Comparison of ENCODE assay signal across 8 mouse cellular contexts in genomic region chr11:62456021-62456482, GRCm38 (mm10). TPM values are rescaled to one million over a fixed set of nuclear protein-coding genes. Genes with fewer than 3 reads are reported as not detected.
A peak's percentile ranks its signal among the peaks of the same experiment; 100 is the strongest.
DNase-seq lines count a peak whose midpoint lies in the region; ATAC-seq and TF ChIP-seq lines count a peak whose summit lies in the region.

No protein-coding gene starts in this region.

- no peak for ATAC-seq in G1E (ENCODE audit: extremely low read depth, insufficient number of reproducible peaks, low FRiP score, poor library complexity, severe bottlenecking)
- ATAC-seq in forebrain, postnatal 0 days = no peak
- no peak for ATAC-seq in liver, postnatal 0 days
- ATAC-seq in megakaryocyte-erythroid progenitor cell, adult 5-6 weeks (replicated peaks; ENCODE audit: low FRiP score, low TSS enrichment, poor library complexity, severe bottlenecking) = no peak

- peak overlapping the region; percentile 78 for H3K4me2 ChIP-seq in forebrain, postnatal 0 days (ENCODE audit: low read depth)
- H3K4me2 ChIP-seq in liver, postnatal 0 days (ENCODE audit: low read depth, low read length) = peak overlapping the region; percentile 92

- no peak for DNase-seq in heart, embryonic 10.5 days (ENCODE audit: low spot score)
- DNase-seq in heart, adult 9 months (ENCODE audit: low spot score in 2 of 2) = no peak
- no peak for DNase-seq in G1E (ENCODE audit: low spot score)
- no peak for DNase-seq in forebrain, postnatal 0 days
- no peak for DNase-seq in liver, postnatal 0 days
- no peak for DNase-seq in frontal cortex, postnatal 25 days (ENCODE audit: low spot score in 2 of 2)
- DNase-seq in right cerebral cortex, adult 2 months (ENCODE audit: low spot score in 2 of 2) = no peak

- H3K9ac ChIP-seq in forebrain, postnatal 0 days = peak overlapping the region; percentile 96
- H3K9ac ChIP-seq in liver, postnatal 0 days (replicated peaks) = peak overlapping the region; percentile 97

- peak overlapping the region; percentile 95 for H3K4me3 ChIP-seq in heart, embryonic 10.5 days
- peak overlapping the region; percentile 81 for H3K4me3 ChIP-seq in G1E (ENCODE audit: low read depth, low read length)
- H3K4me3 ChIP-seq in forebrain, postnatal 0 days (ENCODE audit: low read depth, low read length) = peak overlapping the region; percentile 99
- H3K4me3 ChIP-seq in liver, postnatal 0 days (ENCODE audit: low read depth, low read length) = peak overlapping the region; percentile 87

- WGBS in heart, embryonic 10.5 days = 11% methylated on average over 3 of the region's 3 CpGs
- 1% methylated on average over 3 of the region's 3 CpGs for WGBS in forebrain, postnatal 0 days
- WGBS in liver, postnatal 0 days (ENCODE audit: insufficient replicate concordance) = 10% methylated on average over 3 of the region's 3 CpGs

- peaks cover 3% of the 10 kb centered on the region for H3K36me3 ChIP-seq in heart, embryonic 10.5 days
- peaks cover 20% of the 10 kb centered on the region for H3K36me3 ChIP-seq in G1E (replicated peaks)
- H3K36me3 ChIP-seq in forebrain, postnatal 0 days (ENCODE audit: insufficient read depth) = no peaks in the 10 kb centered on the region
- 0 out of 2 replicates have a peak, but pooled peaks cover 6% of the 10 kb centered on the region for H3K36me3 ChIP-seq in liver, postnatal 0 days (replicated peaks; ENCODE audit: insufficient read depth, low read length)

- H3K27me3 ChIP-seq in heart, embryonic 10.5 days (ENCODE audit: insufficient read depth, poor library complexity, severe bottlenecking) = no peaks in the 10 kb centered on the region
- no peaks in the 10 kb centered on the region for H3K27me3 ChIP-seq in G1E (ENCODE audit: insufficient read depth, low read length)
- no peaks in the 10 kb centered on the region for H3K27me3 ChIP-seq in forebrain, postnatal 0 days (ENCODE audit: insufficient read depth, low read length)
- H3K27me3 ChIP-seq in liver, postnatal 0 days (ENCODE audit: insufficient read depth, low read length) = no peaks in the 10 kb centered on the region

- TF ChIP-seq CTCF in G1E (IDR thresholded peaks at IDR 0.05; ENCODE audit: low read depth, low read length) = no peak
- TF ChIP-seq CTCF in forebrain, postnatal 0 days (IDR thresholded peaks at IDR 0.05; ENCODE audit: low read depth) = no peak
- no peak for TF ChIP-seq CTCF in liver, postnatal 0 days (IDR thresholded peaks at IDR 0.05; ENCODE audit: low read depth)

- peak overlapping the region; percentile 97 for H3K27ac ChIP-seq in heart, embryonic 10.5 days
- no peak overlapping the region for H3K27ac ChIP-seq in forebrain, postnatal 0 days (ENCODE audit: low read depth, low read length)
- H3K27ac ChIP-seq in liver, postnatal 0 days (ENCODE audit: low read depth) = peak overlapping the region; percentile 98

- no peaks in the 10 kb centered on the region for H3K9me3 ChIP-seq in heart, embryonic 10.5 days
- H3K9me3 ChIP-seq in G1E (replicated peaks) = no peaks in the 10 kb centered on the region
- no peaks in the 10 kb centered on the region for H3K9me3 ChIP-seq in forebrain, postnatal 0 days (ENCODE audit: low read length)
- no peaks in the 10 kb centered on the region for H3K9me3 ChIP-seq in liver, postnatal 0 days (ENCODE audit: low read length)

- peaks cover 13% of the 10 kb centered on the region; the same call in 1 of the 2 replicates for H3K4me1 ChIP-seq in heart, embryonic 10.5 days
- peaks cover 28% of the 10 kb centered on the region for H3K4me1 ChIP-seq in G1E (ENCODE audit: insufficient read depth, low read depth, low read length)
- peaks cover 12% of the 10 kb centered on the region for H3K4me1 ChIP-seq in forebrain, postnatal 0 days (ENCODE audit: insufficient read depth)
- peaks cover 13% of the 10 kb centered on the region for H3K4me1 ChIP-seq in liver, postnatal 0 days (ENCODE audit: insufficient read depth)

- no peak for TF ChIP-seq EP300 in liver, postnatal 0 days (IDR thresholded peaks at IDR 0.05; ENCODE audit: low read depth)

RNA-seq across cellular contexts. Expression of gene Pigl, which starts 2.2 kb away (rescaled TPM):
- 14.1 and 15.4 TPM in 2 replicates for polyA plus RNA-seq in heart, embryonic 10.5 days (2016; fragmentation: Nextera tagmentation; extraction: Ambion mirVana)
- 32.9 TPM in 2 replicates for total RNA-seq in G1E (2014; fragmentation: Nextera tagmentation)
- 4.8 and 5.3 TPM in 2 replicates for total RNA-seq in G1E (2017)
- 2.8 and 2.9 TPM in 2 replicates for polyA plus RNA-seq in G1E (2012)
- total RNA-seq in forebrain, postnatal 0 days (2014; rRNA removed) = 4.6 and 4.8 TPM in 2 replicates
- 4.6 and 5.9 TPM in 2 replicates for polyA plus RNA-seq in forebrain, postnatal 0 days (2015; fragmentation: Nextera tagmentation; extraction: Ambion mirVana)
- polyA plus RNA-seq in liver, postnatal 0 days (2015; fragmentation: Nextera tagmentation; extraction: Ambion mirVana) = 2.6 and 2.7 TPM in 2 replicates
- 10.6 and 12.0 TPM in 2 replicates for total RNA-seq in megakaryocyte-erythroid progenitor cell, adult 5-6 weeks (2014; fragmentation: Nextera tagmentation)
- total RNA-seq in megakaryocyte-erythroid progenitor cell, adult 5-6 weeks (2017) = 2.0 and 3.2 TPM in 2 replicates

RNA-seq across cellular contexts. Expression of gene Ncor1, which starts 2.3 kb away (rescaled TPM):
- 114 and 134 TPM in 2 replicates for polyA plus RNA-seq in heart, embryonic 10.5 days (2016; fragmentation: Nextera tagmentation; extraction: Ambion mirVana)
- total RNA-seq in G1E (2014; fragmentation: Nextera tagmentation) = 629 and 697 TPM in 2 replicates
- 167 and 214 TPM in 2 replicates for total RNA-seq in G1E (2017)
- polyA plus RNA-seq in G1E (2012) = 69.9 and 77.2 TPM in 2 replicates
- total RNA-seq in forebrain, postnatal 0 days (2014; rRNA removed) = 117 and 122 TPM in 2 replicates
- polyA plus RNA-seq in forebrain, postnatal 0 days (2015; fragmentation: Nextera tagmentation; extraction: Ambion mirVana) = 108 and 153 TPM in 2 replicates
- 48.1 and 52.0 TPM in 2 replicates for polyA plus RNA-seq in liver, postnatal 0 days (2015; fragmentation: Nextera tagmentation; extraction: Ambion mirVana)
- total RNA-seq in megakaryocyte-erythroid progenitor cell, adult 5-6 weeks (2014; fragmentation: Nextera tagmentation) = 282 and 352 TPM in 2 replicates
- 261 and 277 TPM in 2 replicates for total RNA-seq in megakaryocyte-erythroid progenitor cell, adult 5-6 weeks (2017)
